Mouse (Mus musculus) R1 (cell line): Measurements from ENCODE around the gene Dmp1.

Experiments
- DNase-seq: peaks from one replicate; pipeline ENCODE4 v3.0.0-alpha.2; 2018; ENCODE audit warnings: low read depth, low spot score

Gene Dmp1

DNA sequence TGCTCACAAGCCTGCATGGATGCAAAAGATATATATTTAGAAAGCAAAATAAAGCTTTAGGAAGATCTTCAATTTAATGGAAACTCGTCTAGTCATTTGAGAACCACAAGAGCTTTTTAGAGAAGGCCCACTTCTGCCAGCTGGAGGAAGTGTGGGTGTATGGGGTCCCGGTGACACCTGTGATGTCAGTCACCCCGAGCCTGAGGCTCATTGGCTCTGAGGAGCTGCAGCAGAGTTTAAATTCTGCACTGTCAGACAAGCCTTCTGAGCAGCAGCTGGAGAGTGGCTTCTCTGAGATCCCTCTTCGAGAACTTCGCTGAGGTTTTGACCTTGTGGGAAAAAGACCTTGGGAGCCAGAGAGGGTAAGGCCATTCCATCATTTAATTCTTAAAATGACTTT is at the start of gene Dmp1:
TSS of gene Dmp1 (plus strand) at position 263 of the 400 bp plus-strand sequence.
- no peak for DNase-seq

DNA sequence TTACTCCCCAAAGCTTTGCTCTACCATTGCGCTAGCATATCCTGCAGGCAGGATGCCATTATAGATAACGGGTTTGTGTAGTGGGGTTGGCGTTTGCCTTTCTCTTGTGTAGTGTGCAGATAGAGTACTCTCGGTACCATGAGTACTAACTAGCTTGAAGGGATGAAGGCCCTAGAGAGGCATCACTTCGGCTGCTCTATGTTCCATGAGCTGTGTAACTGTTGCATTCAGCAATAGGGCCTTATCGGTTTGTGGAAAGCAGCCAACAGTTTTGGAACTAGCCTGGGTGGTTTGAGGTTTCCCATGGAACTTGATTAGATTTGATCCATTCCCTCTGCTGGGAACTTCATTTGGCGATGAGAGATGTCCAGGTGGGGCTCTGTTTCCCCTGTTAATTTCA is 44.7 kb upstream of the Dmp1 start:
- no peak for DNase-seq

GRCm38 (mm10) chr5:104158332-104159052 is 43.9 kb upstream of the Dmp1 start:
- DNase-seq, result no peak

DNA sequence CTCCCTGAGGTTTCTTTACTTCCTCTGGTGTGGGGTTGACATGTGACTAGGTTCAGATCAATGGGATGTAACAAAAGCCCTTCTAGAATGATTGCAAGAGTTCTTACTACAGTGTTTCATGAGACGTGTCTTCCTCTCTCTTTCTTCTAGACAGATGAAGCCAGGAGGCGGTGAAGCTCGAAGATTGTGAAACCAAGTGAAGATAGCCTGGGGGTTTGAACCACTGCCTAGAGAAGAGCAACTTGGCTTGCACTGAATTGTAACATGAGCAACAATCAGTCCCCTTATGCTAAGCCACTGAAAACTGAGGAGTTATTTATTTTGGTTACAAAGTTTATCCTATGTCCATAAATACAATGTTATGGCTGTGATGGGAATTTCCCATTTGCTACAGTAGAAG is 41.8 kb upstream of the Dmp1 start:
- DNase-seq, result no peak

- no peak for DNase-seq
These were observed 41.0 kb upstream of the Dmp1 start for GRCm38 (mm10) chr5:104161390-104161789.

- DNase-seq, result no peak
These were observed 38.9 kb upstream of the Dmp1 start for GRCm38 (mm10) chr5:104163536-104163935.

GRCm38 (mm10) chr5:104170412-104170811 is 32.0 kb upstream of the Dmp1 start, which contains the start of gene Dspp:
Gene Dspp (plus strand): TSS chr5:104170712.
- DNase-seq, result no peak

DNA sequence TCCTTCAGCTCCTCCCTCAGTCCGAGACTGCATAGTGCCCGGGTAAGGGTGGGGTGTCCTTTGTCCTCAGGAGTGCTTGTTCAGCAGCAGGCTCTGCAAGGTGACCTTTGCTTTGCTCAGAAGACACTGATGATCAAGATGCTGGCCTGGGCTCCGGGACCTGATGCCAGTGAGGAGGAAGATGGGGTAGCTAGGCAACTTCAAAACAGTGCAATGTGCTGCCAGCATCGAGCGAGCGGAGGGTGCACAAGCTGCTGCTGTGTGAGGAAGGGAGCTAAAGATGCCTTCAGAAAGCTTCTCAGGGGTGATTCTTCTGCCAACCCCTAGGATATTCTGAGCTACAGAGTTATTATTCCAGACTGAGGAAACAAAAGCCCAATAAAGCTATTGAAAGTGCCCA is 29.3 kb upstream of the Dmp1 start:
- no peak for DNase-seq

DNA sequence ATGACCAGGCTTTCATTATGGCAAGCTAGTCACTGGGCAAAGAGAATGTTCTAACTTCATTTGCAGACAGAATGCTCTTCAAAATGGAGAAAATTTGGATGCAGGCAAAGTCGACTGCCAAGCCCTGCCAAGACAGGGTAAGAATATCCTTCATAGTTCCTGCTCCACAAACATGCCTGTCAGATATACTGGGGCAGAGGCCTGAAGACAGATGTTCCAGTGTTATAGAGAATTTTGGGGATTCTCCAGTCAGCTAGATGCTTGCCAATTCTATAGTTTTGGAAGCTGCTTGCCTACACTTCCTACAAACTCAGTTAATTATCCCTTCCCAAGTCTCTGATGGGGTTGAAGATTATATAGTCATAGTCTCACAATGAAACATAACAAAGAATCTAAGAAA is 18.7 kb upstream of the Dmp1 start:
- no peak for DNase-seq

GRCm38 (mm10) chr5:104187281-104187680 is 15.1 kb upstream of the Dmp1 start:
- DNase-seq, result no peak

DNA sequence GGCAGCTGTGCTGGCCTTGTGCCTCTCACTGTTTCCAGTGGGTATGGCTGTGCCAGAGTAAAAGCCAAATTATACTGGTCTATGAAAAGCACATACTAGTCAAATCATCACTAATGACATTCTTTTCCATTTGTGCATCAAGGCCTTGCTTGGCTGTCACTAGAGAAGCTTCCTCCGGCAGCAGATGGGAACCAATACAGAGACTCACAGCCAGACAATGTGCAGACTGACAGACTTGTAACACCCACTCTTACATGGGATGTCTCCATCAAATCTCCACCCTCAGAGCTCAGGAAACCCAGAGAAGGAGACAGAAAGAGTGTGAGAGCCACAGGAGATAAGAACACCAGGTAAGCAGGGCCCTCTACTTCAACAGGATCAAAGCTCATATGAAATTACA is 7.3 kb upstream of the Dmp1 start:
- no peak for DNase-seq

DNA sequence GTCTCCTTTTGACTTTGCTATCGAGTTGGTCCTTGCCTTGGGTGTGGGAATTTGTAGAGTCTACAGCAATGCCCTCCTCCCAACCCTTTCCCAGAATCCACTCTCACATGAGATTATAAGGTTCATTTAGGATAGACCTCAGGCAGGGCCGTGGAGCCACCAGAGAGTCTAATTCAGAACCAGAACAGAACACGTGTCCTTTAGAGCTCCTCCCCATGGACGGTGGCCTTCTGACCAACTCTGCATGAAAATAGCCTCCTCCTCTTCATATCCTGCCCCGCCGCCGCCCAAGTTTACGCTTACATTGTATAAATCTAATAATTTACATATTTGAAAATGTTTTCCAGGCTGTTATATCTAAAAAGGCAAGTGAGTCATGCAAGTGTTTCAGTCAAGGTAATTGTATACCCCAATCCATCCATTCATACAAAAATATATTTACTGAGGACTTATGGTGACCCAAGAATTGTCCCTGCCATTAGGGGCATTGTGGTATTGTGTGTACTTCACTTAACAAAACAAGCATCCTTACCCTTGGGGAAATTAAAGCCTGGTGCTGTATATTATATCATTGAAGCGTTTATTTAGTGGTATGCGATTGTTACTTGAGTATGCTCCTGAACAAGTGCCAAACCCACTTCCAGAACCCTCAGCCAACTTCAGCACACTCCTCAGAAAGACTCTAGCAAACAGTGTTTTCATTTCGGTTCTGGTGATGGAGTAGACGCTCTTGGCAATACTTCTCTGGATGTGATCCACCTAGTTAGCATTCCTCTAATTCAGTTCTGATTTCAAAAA is 1.1 kb upstream of the Dmp1 start:
- no peak for DNase-seq

GRCm38 (mm10) chr5:104212531-104212930 is 10.1 kb downstream of the Dmp1 start:
- no peak for DNase-seq

GRCm38 (mm10) chr5:104218926-104219325 is 16.5 kb downstream of the Dmp1 start:
- DNase-seq, result peak; percentile 67

DNA sequence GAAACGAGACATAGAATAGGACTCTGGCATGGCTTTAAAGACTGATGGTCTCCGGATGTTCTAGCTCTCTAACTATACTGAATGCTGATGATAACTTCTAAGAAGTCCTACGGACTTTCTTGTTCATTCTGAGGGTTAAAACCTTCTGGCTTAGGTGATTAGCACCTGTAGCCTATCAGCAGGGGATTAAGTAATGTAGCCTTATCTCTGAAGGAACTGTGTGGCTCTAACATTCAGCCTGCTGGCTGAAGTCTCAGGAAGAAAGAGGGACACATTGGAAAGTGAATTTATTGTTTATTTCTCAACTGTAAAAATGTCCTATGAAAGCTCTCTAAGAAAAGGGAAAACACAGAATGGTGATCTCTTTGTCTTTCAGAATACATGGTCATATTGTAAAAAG is 21.9 kb downstream of the Dmp1 start:
- no peak for DNase-seq

DNA sequence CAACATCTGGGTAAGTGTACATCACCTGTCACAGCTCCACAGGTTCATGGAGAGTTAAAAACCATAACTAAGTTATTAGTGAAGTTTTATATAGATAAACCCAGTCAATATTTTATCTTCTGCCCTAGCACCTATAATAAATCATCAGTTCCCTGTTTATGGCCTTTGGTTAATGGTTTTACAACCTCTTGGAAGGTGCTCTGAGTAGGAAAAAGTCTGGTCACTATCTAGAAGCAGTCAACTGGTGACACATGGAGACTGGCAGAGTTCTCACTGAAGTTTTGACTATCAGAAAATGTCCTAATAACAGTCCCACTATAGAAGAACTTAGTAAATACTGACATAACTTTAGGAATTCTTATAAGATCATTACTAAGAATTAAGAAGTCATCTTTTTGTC is 22.3 kb downstream of the Dmp1 start:
- DNase-seq, result no peak

DNA sequence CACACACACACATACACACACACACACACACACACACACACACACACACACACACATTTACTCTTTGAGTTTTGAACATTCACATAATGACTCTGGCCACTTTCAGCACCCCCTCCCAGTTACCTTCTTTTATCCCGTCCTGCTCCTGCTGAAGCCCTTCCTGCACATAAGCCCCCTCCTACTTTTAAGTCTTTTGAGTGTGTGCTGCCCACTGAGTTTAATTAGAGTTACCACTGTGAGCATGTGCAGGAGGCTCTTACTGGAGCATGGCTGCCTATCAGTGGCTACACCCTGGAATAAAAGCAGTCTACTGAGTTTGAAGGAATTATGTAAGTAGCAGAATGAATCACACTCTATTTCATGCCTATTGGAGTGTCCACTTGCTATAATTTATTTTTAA is 26.1 kb downstream of the Dmp1 start:
- no peak for DNase-seq

DNA sequence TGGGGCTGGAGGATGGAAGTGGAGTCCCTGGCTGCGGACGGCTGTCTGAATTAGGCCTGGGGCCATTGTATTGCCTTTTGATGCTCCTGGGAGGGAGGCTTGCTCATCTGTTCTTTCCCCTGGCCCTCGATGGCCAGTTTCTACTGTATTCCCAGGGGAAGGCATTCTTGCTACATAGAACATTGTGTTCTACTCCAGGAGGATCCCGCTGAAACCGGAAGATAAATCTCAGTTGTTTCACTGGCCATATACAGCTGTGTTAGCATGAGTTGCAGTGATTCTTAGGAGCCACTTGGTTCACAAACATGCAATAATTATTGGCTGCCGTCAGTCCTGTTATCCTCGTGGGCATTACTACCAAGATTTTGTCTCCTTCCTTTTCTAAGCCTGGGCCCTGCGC is 34.3 kb downstream of the Dmp1 start:
- DNase-seq, result no peak

DNA sequence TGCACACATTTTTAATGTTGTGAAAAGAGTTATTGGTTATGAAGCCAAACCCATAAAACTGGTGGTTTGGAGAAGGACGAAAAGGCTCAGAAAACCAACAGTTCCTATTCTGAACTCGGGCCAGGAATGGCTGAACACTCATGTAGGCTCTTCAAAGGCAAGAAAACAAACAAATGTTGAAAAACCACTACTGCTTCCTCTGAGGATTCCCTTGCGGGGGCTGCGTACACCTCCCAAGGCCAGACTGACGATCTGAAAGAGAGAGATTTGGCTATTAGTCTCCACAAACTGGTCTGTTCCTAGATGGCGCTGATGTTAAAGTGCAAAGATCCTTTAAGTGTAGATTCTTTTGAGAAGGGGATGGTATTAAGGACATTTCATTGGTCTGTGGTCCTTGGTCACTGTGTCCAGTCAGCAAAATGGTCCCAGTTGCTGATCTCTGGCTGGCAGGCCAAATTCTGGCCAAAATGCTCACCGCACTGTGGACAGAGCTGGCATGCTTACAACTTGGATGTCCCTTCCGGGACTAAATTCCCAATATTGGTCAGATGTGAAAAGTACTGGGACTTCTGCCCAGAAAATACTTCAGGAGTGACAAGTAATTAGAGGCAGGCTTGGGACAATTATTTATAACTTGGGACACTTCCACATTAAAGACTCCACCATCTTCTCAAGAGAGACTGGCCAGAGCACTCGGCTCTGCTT is 37.4 kb downstream of the Dmp1 start:
- no peak for DNase-seq

DNA sequence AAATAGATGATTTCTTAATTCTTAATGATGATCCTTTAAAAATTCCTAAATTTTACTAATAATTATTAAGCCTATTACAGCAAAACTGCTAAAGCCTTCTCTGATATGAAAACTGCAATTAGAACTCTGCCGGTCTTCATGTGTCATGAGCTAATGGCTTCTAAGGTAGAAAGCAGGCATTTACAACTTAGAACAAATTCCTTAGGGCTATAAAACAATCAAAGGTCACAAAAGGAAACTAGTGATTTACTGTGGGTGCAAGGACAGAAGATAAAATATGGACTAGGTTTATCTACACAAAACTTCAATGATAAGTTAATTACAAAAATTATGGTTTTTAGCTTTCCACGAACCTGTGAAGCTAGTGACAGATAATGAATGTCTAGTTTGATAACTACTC is 41.8 kb downstream of the Dmp1 start:
- DNase-seq, result no peak

- DNase-seq, result no peak
These were observed 49.4 kb downstream of the Dmp1 start for GRCm38 (mm10) chr5:104251811-104252210.

GRCm38 (mm10) chr5:104256585-104256984 is 54.2 kb downstream of the Dmp1 start:
- no peak for DNase-seq
